Mouse (Mus musculus): ENCODE data around the gene Slc16a7.

DNA sequence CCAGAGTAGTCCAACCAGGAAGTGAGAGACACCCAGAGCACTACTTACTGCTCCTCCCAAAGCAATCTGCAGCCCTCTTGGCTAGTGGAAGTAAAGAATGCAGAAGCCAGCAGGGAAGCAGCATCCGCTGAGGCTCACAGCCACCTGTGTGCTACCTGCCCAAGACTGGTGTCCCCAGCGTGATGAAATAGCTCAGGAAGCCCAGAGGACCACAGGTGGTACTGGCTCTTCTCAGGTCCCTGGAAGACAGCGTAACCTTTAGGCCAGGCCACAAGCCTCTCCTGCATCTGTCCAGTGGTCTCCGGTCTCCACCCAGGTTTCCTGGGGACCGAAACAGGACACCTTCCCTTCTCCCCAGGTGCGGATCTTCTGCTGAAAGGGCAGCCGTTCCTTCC lies 787 bp downstream of the Slc16a7 start:
- TF ChIP-seq CTCF (IDR thresholded peaks at IDR 0.05; ENCODE audit: control insufficient read depth, insufficient read depth, low read length) (no peak), POLR2A (IDR thresholded peaks at IDR 0.05; ENCODE audit: borderline replicate concordance, control insufficient read depth, low read depth, low read length) (no peak)
